Mouse (Mus musculus) embryonic fibroblast, embryonic 13.5 days (primary cell): ENCODE measurements at regions not wholly inside any gene's neighbourhood (a gene's known extent, or its start where the extent isn't known, plus 50 kb on each side); places are given as distances from the start of the nearest gene placed in this dataset.

Source experiments
- CTCF ChIP-seq: IDR thresholded peaks from 2 replicates; pipeline ENCODE4 v1.5.1; 2011; ENCODE audit warnings: mild to moderate bottlenecking, control low read depth, low read length, moderate library complexity, borderline replicate concordance; ENCODE audit not compliant: insufficient read depth
- POLR2A ChIP-seq: IDR thresholded peaks from 2 replicates; pipeline ENCODE4 v1.6.1; 2011; ENCODE audit warnings: low read depth, mild to moderate bottlenecking, control low read depth, low read length, moderate library complexity

GRCm38 (mm10) chr12:27221541-27221940 lies 120.8 kb downstream of the Sox11 start:
- TF ChIP-seq POLR2A (no peak), CTCF (no peak)
